Mouse (Mus musculus): Measurements from ENCODE around the gene Map2k3. TPM values are rescaled to one million over a fixed set of nuclear protein-coding genes. Genes with fewer than 3 reads are reported as not detected.

Gene Map2k3
- polyA plus RNA-seq, 1 experiment from 2014 or later: 47.3 TPM

DNA sequence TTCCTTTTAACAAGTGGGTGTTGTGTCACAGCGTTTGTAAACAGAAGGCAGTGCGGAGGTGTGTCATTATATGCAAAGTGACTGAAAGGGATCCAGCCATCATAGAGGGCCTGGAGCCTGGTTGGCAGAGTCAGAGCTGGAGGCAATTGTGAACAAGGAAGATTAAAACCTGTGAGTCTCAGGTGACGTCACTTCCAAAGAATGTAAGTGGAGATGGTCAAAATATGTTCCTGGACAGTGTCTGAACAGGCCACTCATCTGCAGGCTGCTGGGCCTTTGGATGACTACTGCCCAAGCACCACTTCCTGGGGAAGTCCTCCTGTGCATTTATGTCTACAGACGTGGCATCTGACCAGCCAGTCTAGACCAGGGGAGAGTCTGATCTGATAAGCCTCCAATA lies 16.6 kb upstream of the Map2k3 start:
- Histone ChIP-seq H3K4me2 (ENCODE audit: low read depth, low read length, severe bottlenecking) (no peak overlapping the region), H3K27ac (ENCODE audit: low read depth, low read length) (no peak overlapping the region), H3K4me1 (replicated peaks; ENCODE audit: control insufficient read depth, insufficient read depth, low read length) (peaks cover 2% of the 10 kb centered on the region; the same call in 1 of the 2 replicates), H3K27me3 (ENCODE audit: control insufficient read depth, insufficient read depth, low read length) (no peaks in the 10 kb centered on the region), H3K9me3 (ENCODE audit: control insufficient read depth, low read length) (no peaks in the 10 kb centered on the region), H3K4me3 (ENCODE audit: low read depth, low read length) (no peak overlapping the region), H3K9ac (ENCODE audit: low read length) (no peak overlapping the region), H3K36me3 (ENCODE audit: control insufficient read depth, insufficient read depth, low read length) (no peaks in the 10 kb centered on the region)
- DNase-seq (ENCODE audit: low spot score) (no peak), ATAC-seq (replicated peaks; ENCODE audit: low FRiP score) (no peak)
- 72% methylated on average over 4 of the region's 4 CpGs for WGBS

DNA sequence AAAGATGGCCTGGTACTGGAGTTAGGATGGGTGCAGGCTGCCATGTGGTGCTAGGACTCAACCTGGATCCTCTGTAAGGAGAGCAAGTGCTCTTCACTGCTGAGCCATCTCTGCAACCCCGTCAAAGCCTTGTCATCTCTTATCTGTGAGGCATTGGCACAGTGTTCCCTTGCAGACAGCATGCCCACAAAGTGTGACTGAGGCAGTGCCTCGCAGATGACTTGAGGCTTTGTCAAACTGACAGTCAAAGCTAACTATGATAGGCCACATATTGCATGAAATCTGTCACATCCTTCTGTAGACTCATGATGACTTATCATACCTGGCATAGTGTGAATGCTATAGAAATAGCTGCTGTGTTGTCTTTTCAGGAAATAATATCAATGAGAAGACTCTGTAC lies 11.8 kb upstream of the Map2k3 start:
- no peaks in the 10 kb centered on the region for H3K4me1 ChIP-seq (replicated peaks; ENCODE audit: control insufficient read depth, insufficient read depth, low read length)

DNA sequence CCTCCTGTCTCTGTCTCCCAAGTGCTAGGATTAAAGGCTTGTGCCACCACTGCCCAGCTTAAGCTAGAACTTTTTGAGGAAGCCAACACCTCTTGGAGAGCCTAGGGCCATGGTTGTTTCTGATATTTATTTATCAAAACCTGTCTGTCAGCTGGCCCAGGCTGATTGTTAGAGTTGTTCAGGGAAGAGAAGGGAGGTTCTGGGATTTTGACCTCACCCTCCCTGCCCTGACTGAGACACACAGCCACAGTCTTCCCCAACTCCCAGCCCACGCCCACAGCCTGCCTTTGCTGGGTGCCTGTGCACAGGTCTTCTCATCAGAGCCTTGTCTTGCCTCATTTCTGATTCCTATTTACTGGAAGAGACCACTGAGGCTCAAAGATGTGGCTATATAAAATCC lies 9.6 kb upstream of the Map2k3 start:
- WGBS: 94% methylated on average over 1 of the region's 1 CpGs
- Histone ChIP-seq H3K9me3 (ENCODE audit: control insufficient read depth, low read length) (no peaks in the 10 kb centered on the region), H3K27ac (ENCODE audit: low read depth, low read length) (no peak overlapping the region), H3K27me3 (ENCODE audit: control insufficient read depth, insufficient read depth, low read length) (no peaks in the 10 kb centered on the region), H3K4me1 (replicated peaks; ENCODE audit: control insufficient read depth, insufficient read depth, low read length) (no peaks in the 10 kb centered on the region), H3K9ac (ENCODE audit: low read length) (no peak overlapping the region), H3K4me2 (ENCODE audit: low read depth, low read length, severe bottlenecking) (no peak overlapping the region), H3K4me3 (ENCODE audit: low read depth, low read length) (no peak overlapping the region), H3K36me3 (ENCODE audit: control insufficient read depth, insufficient read depth, low read length) (no peaks in the 10 kb centered on the region)
- ATAC-seq (replicated peaks; ENCODE audit: low FRiP score) (no peak), DNase-seq (ENCODE audit: low spot score) (no peak)

More for the DNA sequence above, 11.8 kb upstream of the Map2k3 start:
- H3K27me3 ChIP-seq (ENCODE audit: control insufficient read depth, insufficient read depth, low read length): no peaks in the 10 kb centered on the region
- 65% methylated on average over 2 of the region's 2 CpGs for WGBS
- H3K9ac ChIP-seq (ENCODE audit: low read length): no peak overlapping the region
- ATAC-seq (replicated peaks; ENCODE audit: low FRiP score) (no peak), DNase-seq (ENCODE audit: low spot score) (no peak)
- H3K4me3 ChIP-seq (ENCODE audit: low read depth, low read length): no peak overlapping the region
- no peaks in the 10 kb centered on the region for H3K36me3 ChIP-seq (ENCODE audit: control insufficient read depth, insufficient read depth, low read length)
- no peak overlapping the region for H3K27ac ChIP-seq (ENCODE audit: low read depth, low read length)
- no peak overlapping the region for H3K4me2 ChIP-seq (ENCODE audit: low read depth, low read length, severe bottlenecking)
- no peaks in the 10 kb centered on the region for H3K9me3 ChIP-seq (ENCODE audit: control insufficient read depth, low read length)

DNA sequence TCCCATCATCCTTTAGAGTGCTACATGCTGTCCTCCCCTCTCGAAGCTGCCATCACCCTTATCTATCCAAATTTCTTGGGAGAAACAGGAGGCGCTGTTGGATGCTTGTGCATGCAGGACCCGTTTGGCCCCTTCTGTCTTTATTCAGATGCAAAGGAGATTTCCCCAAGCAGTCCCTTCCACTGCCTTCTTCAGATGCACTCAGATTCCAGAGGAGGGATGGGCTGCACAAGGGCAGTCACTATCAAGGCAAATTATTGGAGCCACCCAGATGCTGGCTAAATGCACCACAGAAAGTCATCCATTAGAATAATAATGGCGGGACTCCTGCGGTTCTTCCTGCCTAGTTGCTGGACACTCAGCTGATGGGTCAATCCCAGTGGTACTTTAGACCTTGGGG lies 8.9 kb upstream of the Map2k3 start:
- DNase-seq (ENCODE audit: low spot score) (no peak), ATAC-seq (replicated peaks; ENCODE audit: low FRiP score) (no peak)
- Histone ChIP-seq H3K4me1 (replicated peaks; ENCODE audit: control insufficient read depth, insufficient read depth, low read length) (no peaks in the 10 kb centered on the region), H3K27ac (ENCODE audit: low read depth, low read length) (no peak overlapping the region), H3K9me3 (ENCODE audit: control insufficient read depth, low read length) (no peaks in the 10 kb centered on the region), H3K9ac (ENCODE audit: low read length) (no peak overlapping the region), H3K27me3 (ENCODE audit: control insufficient read depth, insufficient read depth, low read length) (no peaks in the 10 kb centered on the region), H3K36me3 (ENCODE audit: control insufficient read depth, insufficient read depth, low read length) (no peaks in the 10 kb centered on the region), H3K4me2 (ENCODE audit: low read depth, low read length, severe bottlenecking) (no peak overlapping the region), H3K4me3 (ENCODE audit: low read depth, low read length) (no peak overlapping the region)
- WGBS: 69% methylated on average over 5 of the region's 5 CpGs

DNA sequence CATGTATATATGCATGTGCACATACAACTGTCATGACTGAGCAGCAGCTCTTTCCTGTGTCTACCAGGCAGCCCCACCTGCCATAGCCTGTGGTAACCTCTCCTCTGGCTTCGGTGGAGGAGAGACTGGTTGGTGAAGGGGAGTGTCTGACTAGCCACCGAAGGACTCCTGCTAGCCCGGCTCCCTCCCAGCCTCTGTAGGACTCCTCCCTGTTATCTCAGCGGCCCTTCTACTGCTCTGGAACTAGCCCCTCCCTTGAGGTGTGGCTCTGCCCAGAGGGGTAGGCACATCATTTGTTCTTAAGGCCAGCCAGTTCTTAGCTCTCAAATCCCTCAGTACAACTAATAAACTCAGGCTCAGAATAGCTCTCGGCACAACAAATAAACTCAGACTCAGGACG lies 7.3 kb upstream of the Map2k3 start:
- Histone ChIP-seq H3K27me3 (ENCODE audit: control insufficient read depth, insufficient read depth, low read length) (no peaks in the 10 kb centered on the region), H3K9me3 (ENCODE audit: control insufficient read depth, low read length) (no peaks in the 10 kb centered on the region), H3K4me3 (ENCODE audit: low read depth, low read length) (no peak overlapping the region), H3K36me3 (ENCODE audit: control insufficient read depth, insufficient read depth, low read length) (no peaks in the 10 kb centered on the region), H3K4me2 (ENCODE audit: low read depth, low read length, severe bottlenecking) (no peak overlapping the region), H3K27ac (ENCODE audit: low read depth, low read length) (no peak overlapping the region), H3K9ac (ENCODE audit: low read length) (no peak overlapping the region), H3K4me1 (replicated peaks; ENCODE audit: control insufficient read depth, insufficient read depth, low read length) (no peaks in the 10 kb centered on the region)
- WGBS: 47% methylated on average over 6 of the region's 6 CpGs
- no peak for ATAC-seq (replicated peaks; ENCODE audit: low FRiP score)
- DNase-seq (ENCODE audit: low spot score): no peak

DNA sequence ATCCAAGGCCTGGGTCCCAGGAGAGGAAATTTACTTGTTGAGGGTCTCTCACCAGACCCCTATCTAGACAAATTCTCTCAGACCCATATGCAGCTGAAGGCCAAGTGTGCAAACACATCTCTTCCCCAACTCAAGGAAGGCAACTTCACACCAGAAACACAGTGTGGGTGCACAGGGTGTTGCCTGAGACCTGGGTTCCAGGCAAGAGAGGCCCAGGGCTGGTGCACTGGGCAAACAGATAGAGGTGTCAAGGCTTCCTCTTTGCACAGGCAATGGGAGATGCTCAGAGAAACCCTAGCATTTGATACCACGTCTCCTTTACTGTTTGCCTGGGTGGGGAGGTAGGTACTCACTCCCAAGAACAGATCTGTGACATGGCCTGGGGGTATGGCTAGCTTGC lies 6.9 kb upstream of the Map2k3 start:
- no peaks in the 10 kb centered on the region for H3K36me3 ChIP-seq (ENCODE audit: control insufficient read depth, insufficient read depth, low read length)
- no peaks in the 10 kb centered on the region for H3K27me3 ChIP-seq (ENCODE audit: control insufficient read depth, insufficient read depth, low read length)
- H3K27ac ChIP-seq (ENCODE audit: low read depth, low read length): no peak overlapping the region
- DNase-seq (ENCODE audit: low spot score) (no peak), ATAC-seq (replicated peaks; ENCODE audit: low FRiP score) (no peak)
- no peak overlapping the region for H3K9ac ChIP-seq (ENCODE audit: low read length)
- no peaks in the 10 kb centered on the region for H3K4me1 ChIP-seq (replicated peaks; ENCODE audit: control insufficient read depth, insufficient read depth, low read length)
- 88% methylated on average over 1 of the region's 1 CpGs for WGBS
- no peaks in the 10 kb centered on the region for H3K9me3 ChIP-seq (ENCODE audit: control insufficient read depth, low read length)
- no peak overlapping the region for H3K4me2 ChIP-seq (ENCODE audit: low read depth, low read length, severe bottlenecking)
- H3K4me3 ChIP-seq (ENCODE audit: low read depth, low read length): no peak overlapping the region

DNA sequence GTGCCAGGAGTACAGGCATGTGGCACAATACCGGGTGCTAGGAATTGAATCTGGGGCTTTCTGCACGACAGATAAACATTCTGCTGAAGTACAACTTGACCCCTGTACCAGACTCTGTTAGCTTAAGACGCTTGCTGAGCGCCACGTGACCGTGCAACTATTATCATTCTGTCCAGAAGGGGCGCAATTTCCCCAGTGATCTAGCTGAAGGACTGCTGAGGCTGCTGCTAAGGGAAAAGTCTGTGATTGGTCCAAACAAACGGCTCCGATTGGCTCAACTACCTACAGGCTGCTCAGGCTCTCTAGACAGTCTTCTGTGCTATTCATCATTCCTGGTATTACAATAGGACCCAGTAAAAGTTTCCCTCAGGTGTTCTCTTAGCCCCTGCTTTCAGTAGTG lies 4.6 kb upstream of the Map2k3 start:
- H3K27ac ChIP-seq (ENCODE audit: low read depth, low read length): no peak overlapping the region
- H3K27me3 ChIP-seq (ENCODE audit: control insufficient read depth, insufficient read depth, low read length): no peaks in the 10 kb centered on the region
- peaks cover 5% of the 10 kb centered on the region; the same call in 1 of the 2 replicates for H3K4me1 ChIP-seq (replicated peaks; ENCODE audit: control insufficient read depth, insufficient read depth, low read length)
- no peaks in the 10 kb centered on the region for H3K36me3 ChIP-seq (ENCODE audit: control insufficient read depth, insufficient read depth, low read length)
- WGBS: 0% methylated on average over 9 of the region's 9 CpGs
- peak overlapping the region; percentile 36 for H3K4me2 ChIP-seq (ENCODE audit: low read depth, low read length, severe bottlenecking)
- no peak overlapping the region for H3K4me3 ChIP-seq (ENCODE audit: low read depth, low read length)
- DNase-seq (ENCODE audit: low spot score): peak; percentile 93
- H3K9ac ChIP-seq (ENCODE audit: low read length): no peak overlapping the region
- no peaks in the 10 kb centered on the region for H3K9me3 ChIP-seq (ENCODE audit: control insufficient read depth, low read length)
- peak; percentile 83 for ATAC-seq (replicated peaks; ENCODE audit: low FRiP score)

DNA sequence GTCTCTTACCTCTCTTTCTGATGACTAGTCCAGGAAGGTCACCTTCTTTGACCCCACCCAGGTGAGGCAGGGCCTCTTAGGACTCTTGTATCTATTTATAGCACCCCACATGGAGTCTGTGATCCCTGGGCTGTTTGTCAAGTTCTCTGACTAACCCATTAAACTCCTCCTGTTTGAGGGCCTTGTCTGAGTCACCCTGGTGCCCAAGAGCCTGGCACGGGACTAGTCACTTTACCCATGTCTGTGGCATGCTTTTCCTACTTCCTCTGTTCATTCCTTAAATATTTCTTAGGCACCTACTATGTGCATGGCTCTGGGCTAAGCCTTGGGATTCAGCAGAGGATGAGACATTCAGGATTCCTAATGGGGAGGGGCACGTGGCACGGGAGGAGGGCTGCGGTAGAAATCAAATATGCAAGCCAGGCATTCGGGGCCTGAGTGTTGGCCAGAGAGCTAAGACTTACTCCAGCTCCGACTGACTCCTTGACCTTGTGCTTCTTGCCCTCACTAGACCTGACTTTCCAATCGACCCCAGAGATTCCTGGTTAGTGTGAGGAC lies 1.0 kb upstream of the Map2k3 start:
- ATAC-seq (replicated peaks; ENCODE audit: low FRiP score) (no peak), DNase-seq (ENCODE audit: low spot score) (no peak)
- WGBS: 27% methylated on average over 7 of the region's 7 CpGs
- Histone ChIP-seq H3K4me1 (replicated peaks; ENCODE audit: control insufficient read depth, insufficient read depth, low read length) (peaks cover 17% of the 10 kb centered on the region), H3K9me3 (ENCODE audit: control insufficient read depth, low read length) (no peaks in the 10 kb centered on the region), H3K27ac (ENCODE audit: low read depth, low read length) (no peak overlapping the region), H3K27me3 (ENCODE audit: control insufficient read depth, insufficient read depth, low read length) (no peaks in the 10 kb centered on the region), H3K4me2 (ENCODE audit: low read depth, low read length, severe bottlenecking) (peak overlapping the region; percentile 69), H3K36me3 (ENCODE audit: control insufficient read depth, insufficient read depth, low read length) (no peaks in the 10 kb centered on the region), H3K4me3 (ENCODE audit: low read depth, low read length) (peak overlapping the region; percentile 77), H3K9ac (ENCODE audit: low read length) (peak overlapping the region; percentile 61; the same call in 1 of the 2 replicates)

DNA sequence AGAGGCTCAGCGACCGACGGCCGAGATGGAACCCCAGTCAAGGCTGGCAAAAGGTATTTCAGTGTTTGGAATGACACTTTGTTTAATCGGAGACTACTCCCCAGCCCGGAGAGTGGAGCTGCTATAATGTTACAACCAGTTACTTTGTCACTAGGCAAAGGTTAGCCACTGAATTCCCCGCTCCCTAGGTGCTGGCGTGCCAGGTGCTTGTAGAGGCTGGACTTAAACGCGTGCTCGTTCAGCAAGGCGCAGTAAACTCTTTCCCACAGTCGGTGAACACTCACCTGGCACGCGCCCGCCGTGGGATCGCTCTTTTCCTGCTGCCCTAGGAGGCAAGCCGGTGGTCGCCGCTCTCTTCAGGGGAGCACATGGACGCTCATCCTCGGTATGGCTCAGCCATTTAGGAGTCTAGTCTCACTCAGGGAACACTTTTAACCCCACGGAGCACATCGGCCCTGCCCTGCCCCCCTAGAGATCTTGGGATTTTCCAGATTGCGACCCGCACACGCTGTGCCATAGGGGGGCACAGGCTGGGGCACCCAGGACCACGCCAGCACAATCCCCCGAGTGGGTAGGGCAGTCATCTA lies 458 bp upstream of the Map2k3 start:
- Histone ChIP-seq H3K36me3 (ENCODE audit: control insufficient read depth, insufficient read depth, low read length) (no peaks in the 10 kb centered on the region), H3K4me1 (replicated peaks; ENCODE audit: control insufficient read depth, insufficient read depth, low read length) (peaks cover 17% of the 10 kb centered on the region), H3K9ac (ENCODE audit: low read length) (peak overlapping the region; percentile 61), H3K4me3 (ENCODE audit: low read depth, low read length) (peak overlapping the region; percentile 77), H3K27me3 (ENCODE audit: control insufficient read depth, insufficient read depth, low read length) (no peaks in the 10 kb centered on the region), H3K9me3 (ENCODE audit: control insufficient read depth, low read length) (no peaks in the 10 kb centered on the region), H3K27ac (ENCODE audit: low read depth, low read length) (no peak overlapping the region), H3K4me2 (ENCODE audit: low read depth, low read length, severe bottlenecking) (peak overlapping the region; percentile 69)
- DNase-seq (ENCODE audit: low spot score): no peak
- no peak for ATAC-seq (replicated peaks; ENCODE audit: low FRiP score)
- 2% methylated on average over 30 of the region's 30 CpGs for WGBS

Measured in forebrain, embryonic 11.5 days (tissue).